Mouse (Mus musculus) heart, postnatal 0 days (tissue): Measurements from ENCODE around the gene Atg101.
A peak's percentile ranks its signal among the peaks of the same experiment; 100 is the strongest.

Experiments used
- CTCF ChIP-seq: IDR thresholded peaks from 2 replicates; pipeline ENCODE4 v1.5.1; 2016; ENCODE audit warnings: antibody characterized with exemption, control low read depth, low read depth
- EP300 ChIP-seq: IDR thresholded peaks from 2 replicates; pipeline ENCODE4 v1.6.1; 2016; ENCODE audit warnings: antibody characterized with exemption, low read depth

DNA sequence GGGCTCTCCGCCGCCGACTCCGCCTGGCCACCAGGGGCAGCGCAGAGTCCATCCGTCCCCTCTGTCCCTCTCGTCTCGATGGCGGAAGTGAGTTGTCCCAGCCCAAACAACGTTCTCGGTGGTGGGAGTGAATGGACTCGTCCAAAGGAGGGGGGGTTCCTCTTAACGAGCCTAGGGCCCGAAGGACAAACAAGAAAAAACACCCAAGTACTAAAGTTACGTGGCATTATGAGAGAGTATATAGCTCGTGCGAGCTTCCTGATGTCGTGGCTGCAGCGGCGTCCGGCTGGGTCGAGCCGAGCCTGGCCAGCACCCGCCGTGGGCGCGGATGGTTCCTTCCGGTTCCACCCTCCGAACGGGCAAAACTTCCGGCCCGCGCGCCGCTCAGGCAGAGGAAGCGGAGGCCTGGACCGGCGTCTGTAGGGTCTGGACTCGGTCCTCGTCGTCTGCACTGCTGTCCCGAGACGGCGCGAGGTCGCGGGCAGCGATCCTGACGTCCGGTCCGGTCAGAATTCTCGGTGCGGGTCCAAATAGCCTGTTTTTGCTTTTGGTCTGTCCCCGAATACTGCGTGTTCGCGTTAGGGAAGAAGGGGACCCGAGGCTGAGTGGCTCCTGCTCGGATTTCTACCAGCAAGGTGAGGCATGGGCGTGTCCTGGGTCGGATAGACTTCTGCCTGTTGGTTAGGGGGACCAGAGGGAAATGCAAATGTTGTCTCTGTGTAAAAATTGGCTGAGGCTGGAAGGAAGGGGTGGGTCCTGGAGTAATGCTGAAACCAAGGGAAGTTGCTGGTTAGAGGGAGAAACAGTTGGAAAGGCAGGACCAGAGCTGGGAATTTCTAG is at the start of gene Atg101:
- peak; percentile 94 for TF ChIP-seq CTCF
- TF ChIP-seq EP300: peak; percentile 92
